Mouse (Mus musculus) central nervous system, embryonic 14 days (tissue): Measurements from ENCODE around the gene Uqcc1. TPM values are rescaled to one million over a fixed set of nuclear protein-coding genes. Genes with fewer than 3 reads are reported as not detected.

Experiments used
- polyA plus RNA-seq: library from polyadenylated mRNA; depleted of rRNA; stranded (reverse); fragments of >200 nt; gene quantifications from 2 replicates; pipeline ENCODE4 v1.2.3, GENCODE M21; 2012; rRNA removed

The Uqcc1 gene
- polyA plus RNA-seq: 48.4 and 50.8 TPM in 2 replicates

DNA sequence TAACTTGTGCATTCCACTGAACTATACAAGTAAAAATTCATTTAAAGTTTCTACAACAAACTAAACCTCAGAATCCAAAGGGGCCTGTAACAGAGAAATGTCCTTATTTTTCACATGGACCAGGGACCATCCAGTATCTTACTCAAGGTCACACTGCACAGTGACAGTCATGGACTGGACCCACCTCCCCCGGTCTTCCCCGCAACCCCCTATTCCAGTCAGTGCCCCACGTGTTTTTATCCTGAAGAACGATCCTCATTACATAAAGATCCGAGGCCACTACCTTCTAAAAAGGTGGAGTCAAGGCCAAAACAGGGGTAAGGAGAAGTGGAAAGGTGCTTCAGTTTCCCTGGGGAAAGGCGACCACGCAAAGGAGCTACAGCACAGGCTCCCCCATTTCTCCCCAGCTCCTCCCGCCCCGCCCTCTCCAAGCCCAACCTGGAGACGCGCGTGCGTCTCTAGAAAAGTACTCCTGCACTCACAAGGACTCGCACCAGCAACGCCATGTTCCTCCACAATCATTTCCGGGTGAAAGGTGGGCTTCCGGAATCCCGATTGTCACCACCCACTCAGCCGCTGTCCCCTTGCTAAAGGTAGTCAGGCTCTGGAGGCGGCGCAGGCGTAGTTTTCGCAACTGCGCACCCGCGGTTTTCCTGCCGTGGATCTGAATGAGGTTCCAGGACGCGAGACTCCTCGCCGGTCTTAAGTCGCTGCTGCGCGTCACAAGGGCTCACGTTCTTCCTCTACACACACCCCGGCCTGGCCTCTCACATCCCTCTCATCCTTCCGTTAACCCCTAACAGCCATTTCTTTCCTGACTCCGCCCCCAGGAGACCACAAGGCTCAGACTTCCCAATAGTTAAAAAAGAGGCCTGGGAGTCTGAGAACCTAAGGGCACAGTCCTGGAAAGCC, at the start of gene Uqcc1:
Gene Uqcc1 (minus strand): TSS at position 780 of the 912 bp plus-strand sequence.

DNA sequence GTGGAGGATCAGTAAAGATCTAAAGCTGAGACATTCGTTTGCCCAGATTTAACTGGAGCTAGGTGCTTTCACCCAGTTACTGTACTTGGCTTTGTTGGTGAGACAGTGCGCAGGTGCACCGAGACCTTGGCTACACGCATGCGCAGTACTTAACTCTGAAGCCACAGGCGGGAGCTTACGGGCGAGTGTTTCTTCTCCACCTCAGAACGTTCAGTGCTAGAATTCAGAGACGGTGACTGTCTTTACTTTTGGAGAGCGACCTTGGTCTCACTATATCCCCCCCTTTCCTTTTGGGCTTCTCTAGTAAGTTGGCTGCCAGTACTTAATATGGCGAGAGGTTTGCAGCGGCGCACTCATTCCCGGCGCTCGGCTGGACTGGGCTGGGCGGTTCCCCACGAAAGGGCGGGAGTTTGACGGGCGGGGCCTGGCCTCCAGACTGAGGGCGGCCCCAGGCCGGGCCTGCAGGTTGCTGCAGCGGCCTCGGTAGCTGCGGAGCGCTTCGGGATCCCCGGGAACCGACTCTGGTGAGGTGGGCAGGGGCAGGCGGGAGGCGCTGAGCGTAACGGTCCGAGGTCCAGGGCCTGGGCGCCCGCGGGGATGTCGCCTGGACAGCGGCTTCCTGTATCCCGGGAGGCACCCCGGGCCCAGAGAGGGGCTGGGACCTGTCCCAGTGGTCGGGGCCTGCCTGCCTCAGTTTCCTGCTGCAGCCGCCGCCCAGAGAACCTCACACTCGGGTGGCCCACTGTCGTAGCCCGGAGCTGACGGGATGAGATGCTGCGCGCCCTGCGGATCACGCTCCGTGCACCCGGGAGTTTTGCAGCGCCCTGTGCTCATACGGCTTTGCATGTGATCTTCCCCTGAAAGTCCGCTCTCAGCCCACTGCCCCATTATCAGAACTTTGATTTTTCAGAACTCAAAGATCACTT, 26.3 kb upstream of the Uqcc1 start, which contains the start of gene Cep250:
Gene Cep250 (plus strand): TSS at position 325 of the 926 bp plus-strand sequence.

DNA sequence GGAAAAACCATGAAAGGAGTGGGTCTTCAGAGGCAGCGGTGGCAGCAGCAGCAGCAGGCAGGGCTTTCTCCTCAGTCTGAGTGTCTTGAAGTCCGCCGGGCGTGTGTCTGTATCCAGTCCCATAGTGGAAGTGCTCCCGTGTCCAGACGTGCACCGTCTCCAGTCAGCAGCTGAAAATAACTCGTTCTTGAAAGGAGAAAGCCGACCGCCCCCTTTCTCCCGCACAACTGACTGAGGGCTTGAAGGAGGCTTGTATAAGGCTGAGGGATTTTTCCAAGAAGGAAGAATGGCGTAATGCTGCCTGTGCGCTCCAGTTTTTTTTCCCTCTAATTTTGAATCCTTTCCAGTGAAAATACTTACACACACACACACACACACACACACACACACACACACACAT, 15.0 kb upstream of the Uqcc1 start, which contains the start of gene Gdf5:
Gene Gdf5 (minus strand): TSS at position 244 of the 400 bp plus-strand sequence.

DNA sequence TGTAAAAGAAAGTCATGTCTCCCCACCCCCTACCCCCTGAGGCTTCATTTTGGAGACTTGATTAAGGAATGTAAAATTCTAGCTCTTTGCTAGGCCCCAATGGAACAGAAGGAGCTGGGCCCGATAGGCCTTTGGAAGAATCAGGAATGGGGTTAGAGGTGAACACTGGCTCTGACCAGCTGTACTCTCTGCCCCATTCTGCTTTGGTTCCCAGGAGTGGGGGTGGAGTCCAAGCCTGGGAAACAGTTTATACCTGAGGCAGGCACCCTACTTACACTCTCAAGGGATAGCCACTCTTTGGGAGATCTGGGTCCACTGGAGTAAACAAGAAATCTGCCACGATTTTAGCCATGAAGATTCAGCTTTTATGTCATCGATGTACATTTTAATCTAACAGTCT, 10.6 kb upstream of the Uqcc1 start, which contains the start of gene Gm15557:
Gene Gm15557 (plus strand): TSS at position 48 of the 400 bp plus-strand sequence.

DNA sequence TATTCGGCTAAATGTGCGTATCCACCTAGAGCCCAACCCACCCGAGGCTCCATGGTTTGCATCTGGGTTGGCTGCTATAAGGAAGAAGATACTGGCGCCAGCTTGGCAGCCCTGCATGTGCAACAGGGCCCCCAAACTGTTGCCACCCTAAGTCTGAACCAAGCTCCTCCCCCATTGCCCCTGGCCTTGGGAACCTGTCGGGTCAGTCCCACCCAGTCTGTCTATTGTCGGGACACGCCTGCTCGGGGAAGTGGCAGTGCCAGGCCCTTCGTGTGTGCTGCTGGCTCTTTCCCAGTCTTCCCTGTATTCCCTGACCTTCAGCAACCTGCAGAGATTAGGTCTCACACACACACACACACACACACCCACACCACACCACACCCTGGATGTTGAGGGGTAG, 95.4 kb downstream of the Uqcc1 start, which contains the start of gene Fam83c:
Gene Fam83c (minus strand): TSS at position 123 of the 400 bp plus-strand sequence.

DNA sequence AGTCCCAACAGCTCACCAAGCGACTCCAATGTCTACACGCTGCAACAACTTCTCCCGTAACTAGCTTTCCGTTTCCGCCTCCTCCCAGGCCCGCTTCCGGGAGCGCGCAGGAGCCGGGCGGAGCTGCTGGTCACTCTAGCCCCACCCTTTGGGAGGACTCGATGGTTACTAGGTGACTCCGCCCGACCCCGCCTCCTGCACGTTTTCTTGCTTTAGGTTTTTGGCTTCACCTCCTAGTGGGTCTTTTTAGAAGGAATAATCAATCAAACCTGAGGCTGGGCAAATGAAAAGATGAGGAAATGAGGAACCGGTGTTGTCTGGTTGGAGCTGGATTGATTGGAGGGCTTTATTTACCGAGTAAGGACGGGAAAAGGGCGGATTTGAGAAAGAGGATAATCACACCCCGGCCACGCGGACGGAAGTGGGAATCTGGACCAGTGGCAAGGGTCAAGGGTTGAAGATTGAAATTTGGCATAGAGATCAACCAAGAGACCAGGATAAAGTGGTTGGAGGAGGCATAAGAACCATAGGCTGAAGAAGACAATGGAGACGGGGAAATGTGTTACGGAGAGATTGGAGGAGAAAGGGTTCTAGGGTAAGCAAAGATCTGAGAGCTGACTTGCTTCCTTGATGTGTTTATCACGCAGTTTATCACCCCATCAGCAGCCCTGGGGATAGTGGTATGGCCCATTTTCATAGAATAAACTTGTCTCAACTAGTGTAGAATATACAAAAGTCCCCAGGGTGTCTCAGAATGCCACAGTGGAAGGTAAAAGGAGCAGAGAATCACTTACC, 103.3 kb downstream of the Uqcc1 start, which contains the start of gene Eif6:
Gene Eif6 (minus strand): TSS at position 296 of the 795 bp plus-strand sequence.

DNA sequence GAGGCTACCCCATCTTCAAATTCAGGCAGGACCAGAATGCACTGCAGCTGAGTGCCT, 110.9 kb downstream of the Uqcc1 start, which contains the start of gene BC029722:
Gene BC029722 (minus strand): TSS at position 35 of the 57 bp plus-strand sequence.

Other genes with a start within 250 kb of the Uqcc1 start
- gene Trpc4ap, start 237.9 kb downstream of the Uqcc1 start, polyA plus RNA-seq: 175 and 185 TPM in 2 replicates
- 63.7 and 66.7 TPM in 2 replicates for gene Edem2, start 200.8 kb downstream of the Uqcc1 start, polyA plus RNA-seq
- gene Gm17581, start 194.4 kb downstream of the Uqcc1 start, polyA plus RNA-seq: not detected in 2 replicates
- 4.5 and 5.4 TPM in 2 replicates for gene Procr, start 179.2 kb downstream of the Uqcc1 start, polyA plus RNA-seq
- gene Mmp24, start 155.0 kb downstream of the Uqcc1 start, polyA plus RNA-seq: 47.7 and 48.1 TPM in 2 replicates
- 22.7 and 22.9 TPM in 2 replicates for gene BC029722, start 110.9 kb downstream of the Uqcc1 start, polyA plus RNA-seq
- gene Eif6, start 103.4 kb downstream of the Uqcc1 start, polyA plus RNA-seq: 83.7 and 90.0 TPM in 2 replicates
- 0.08 TPM in 1 of 2 replicates, not detected in the other for gene Fam83c, start 95.5 kb downstream of the Uqcc1 start, polyA plus RNA-seq
- gene Gm15557, start 10.4 kb upstream of the Uqcc1 start, polyA plus RNA-seq: not detected in 2 replicates
- gene Gdf5, start 15.1 kb upstream of the Uqcc1 start, polyA plus RNA-seq: 1.2 and 2.2 TPM in 2 replicates
- 23.8 and 26.5 TPM in 2 replicates for gene Cep250, start 26.1 kb upstream of the Uqcc1 start, polyA plus RNA-seq
- 3.9 and 4.1 TPM in 2 replicates for gene 6430550D23Rik, start 77.7 kb upstream of the Uqcc1 start, polyA plus RNA-seq
- gene Ergic3, start 77.7 kb upstream of the Uqcc1 start, polyA plus RNA-seq: 364 and 378 TPM in 2 replicates
- 0.05 TPM in 2 replicates for gene Fer1l4, start 122.6 kb upstream of the Uqcc1 start, polyA plus RNA-seq
- gene Spag4, start 134.9 kb upstream of the Uqcc1 start, polyA plus RNA-seq: 9.0 and 11.0 TPM in 2 replicates
- gene Cpne1, start 181.7 kb upstream of the Uqcc1 start, polyA plus RNA-seq: 72.3 and 85.1 TPM in 2 replicates
- gene Rbm12, start 181.7 kb upstream of the Uqcc1 start, polyA plus RNA-seq: 25.2 and 25.7 TPM in 2 replicates
- 12.9 and 13.2 TPM in 2 replicates for gene Gm28036, start 196.8 kb upstream of the Uqcc1 start, polyA plus RNA-seq
- gene Romo1, start 213.7 kb upstream of the Uqcc1 start, polyA plus RNA-seq: 400 and 406 TPM in 2 replicates
- gene Nfs1, start 213.9 kb upstream of the Uqcc1 start, polyA plus RNA-seq: 31.2 and 36.0 TPM in 2 replicates
- gene Rbm39, start 249.9 kb upstream of the Uqcc1 start, polyA plus RNA-seq: 194 and 214 TPM in 2 replicates